Mouse (Mus musculus): Measurements from ENCODE around the gene Psme3.

DNA sequence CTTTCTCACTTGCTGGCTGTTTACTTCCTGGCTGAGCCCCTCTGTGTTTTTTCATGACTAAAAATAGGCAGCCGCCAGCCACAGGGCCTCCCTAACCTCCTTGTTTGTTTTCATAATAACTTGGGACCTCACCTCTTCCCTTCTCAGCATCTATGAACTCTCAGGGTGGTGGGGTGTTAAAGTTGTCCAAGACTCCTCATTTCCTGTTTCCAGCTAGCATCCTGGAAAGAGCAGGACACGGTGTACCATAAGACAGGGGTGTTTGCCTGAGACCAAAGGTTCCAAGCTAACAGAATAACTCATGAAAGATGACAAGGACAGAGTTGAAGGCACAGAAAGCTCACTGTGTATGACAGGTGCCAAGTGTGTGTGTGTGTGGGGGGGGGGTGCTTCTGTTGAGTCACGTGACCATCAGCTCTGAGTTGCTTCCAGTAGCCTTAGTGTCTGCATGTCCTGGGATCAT is 44.7 kb downstream of the Psme3 start:
- TF ChIP-seq POLR2A (IDR thresholded peaks at IDR 0.05; ENCODE audit: borderline replicate concordance, extremely low read depth, insufficient read depth, insufficient read length, poor library complexity, severe bottlenecking) (no peak), CTCF (IDR thresholded peaks at IDR 0.05; ENCODE audit: borderline replicate concordance, extremely low read depth, insufficient read depth, insufficient read length) (no peak)
